Mouse (Mus musculus) stomach, embryonic 16.5 days (tissue): ENCODE data around the gene 3110040M04Rik. TPM values are rescaled to one million over a fixed set of nuclear protein-coding genes. Genes with fewer than 3 reads are reported as not detected.

Source experiments
- polyA plus RNA-seq: library from polyadenylated mRNA; unstranded; fragments of >200 nt; fragmentation: Nextera tagmentation; extraction: Ambion mirVana; gene quantifications from 2 replicates; pipeline ENCODE4 v1.2.1, GENCODE M21; 2015

Gene 3110040M04Rik
- polyA plus RNA-seq, 1 experiment from 2014 or later, result 0.14 TPM

Other genes with a start within 250 kb of the 3110040M04Rik start
- 11.8 and 13.6 TPM in 2 replicates for gene Hmcn1, start 210.7 kb upstream of the 3110040M04Rik start, polyA plus RNA-seq
- gene Gm47985, start 21.6 kb upstream of the 3110040M04Rik start, polyA plus RNA-seq, result 0.08 and 0.15 TPM in 2 replicates
- 0.10 and 0.15 TPM in 2 replicates for gene Gm8947, start 11.7 kb upstream of the 3110040M04Rik start, polyA plus RNA-seq
- not detected in 2 replicates for gene Gm47995, start 5.7 kb upstream of the 3110040M04Rik start, polyA plus RNA-seq
- gene Gm47996, start 6.0 kb downstream of the 3110040M04Rik start, polyA plus RNA-seq, result not detected in 2 replicates
- 215 and 222 TPM in 2 replicates for gene Ivns1abp, start 140.4 kb downstream of the 3110040M04Rik start, polyA plus RNA-seq
- gene Swt1, start 224.3 kb downstream of the 3110040M04Rik start, polyA plus RNA-seq, result 19.7 and 32.4 TPM in 2 replicates
- 30.7 and 33.8 TPM in 2 replicates for gene Trmt1l, start 224.4 kb downstream of the 3110040M04Rik start, polyA plus RNA-seq